Mouse (Mus musculus): ENCODE data around the gene Gabrb3.
A peak's percentile ranks its signal among the peaks of the same experiment; 100 is the strongest.

The Gabrb3 gene

GRCm38 (mm10) chr7:57532676-57533075 is 113.2 kb downstream of the Gabrb3 start:
- no peak for DNase-seq

DNA sequence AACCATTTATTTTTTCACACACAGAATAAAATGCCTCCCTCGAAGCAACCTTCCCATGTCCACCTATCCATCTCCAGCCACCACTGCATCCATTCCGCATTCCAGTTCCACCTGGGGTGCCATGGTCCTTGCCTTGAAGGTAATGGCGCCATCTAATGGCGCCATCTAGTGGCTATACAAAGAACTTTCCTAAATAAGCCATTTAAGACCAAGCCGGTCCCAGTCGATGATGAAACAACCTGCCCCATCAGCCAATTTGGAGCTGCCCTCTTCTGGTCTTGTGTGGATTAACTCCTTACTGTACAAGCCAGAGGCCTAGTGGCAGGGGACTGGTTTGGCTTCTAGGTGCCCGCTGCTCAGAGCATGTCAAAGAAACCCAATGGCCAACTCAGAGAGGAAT is 119.1 kb downstream of the Gabrb3 start:
- DNase-seq, result no peak

- no peak for DNase-seq
Measured at GRCm38 (mm10) chr7:57560732-57561436, 141.4 kb downstream of the Gabrb3 start.

DNA sequence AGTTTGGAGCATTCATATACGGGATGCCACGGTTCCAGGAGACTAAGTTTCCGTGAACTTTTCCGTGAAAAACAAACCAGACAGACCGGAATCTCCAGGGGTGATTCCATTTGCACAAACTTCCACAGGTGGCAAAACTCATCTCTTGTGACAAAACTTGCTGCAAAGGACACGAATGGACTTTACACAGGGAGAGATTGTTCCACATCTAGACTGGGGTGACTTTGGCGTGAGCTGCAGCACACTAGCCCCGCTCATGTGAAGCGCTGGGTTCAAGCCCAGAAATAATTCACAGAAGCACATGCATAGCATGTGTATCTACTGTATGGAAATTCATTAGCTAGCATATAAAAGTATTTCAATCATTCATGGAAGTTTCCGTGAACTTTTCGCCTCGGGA is 144.9 kb downstream of the Gabrb3 start:
- no peak for DNase-seq

- peak; percentile 84 for DNase-seq
Measured at GRCm38 (mm10) chr7:57590451-57591248, 171.2 kb downstream of the Gabrb3 start.

- DNase-seq, result no peak
Measured at GRCm38 (mm10) chr7:57591249-57591577, 171.7 kb downstream of the Gabrb3 start.

DNA sequence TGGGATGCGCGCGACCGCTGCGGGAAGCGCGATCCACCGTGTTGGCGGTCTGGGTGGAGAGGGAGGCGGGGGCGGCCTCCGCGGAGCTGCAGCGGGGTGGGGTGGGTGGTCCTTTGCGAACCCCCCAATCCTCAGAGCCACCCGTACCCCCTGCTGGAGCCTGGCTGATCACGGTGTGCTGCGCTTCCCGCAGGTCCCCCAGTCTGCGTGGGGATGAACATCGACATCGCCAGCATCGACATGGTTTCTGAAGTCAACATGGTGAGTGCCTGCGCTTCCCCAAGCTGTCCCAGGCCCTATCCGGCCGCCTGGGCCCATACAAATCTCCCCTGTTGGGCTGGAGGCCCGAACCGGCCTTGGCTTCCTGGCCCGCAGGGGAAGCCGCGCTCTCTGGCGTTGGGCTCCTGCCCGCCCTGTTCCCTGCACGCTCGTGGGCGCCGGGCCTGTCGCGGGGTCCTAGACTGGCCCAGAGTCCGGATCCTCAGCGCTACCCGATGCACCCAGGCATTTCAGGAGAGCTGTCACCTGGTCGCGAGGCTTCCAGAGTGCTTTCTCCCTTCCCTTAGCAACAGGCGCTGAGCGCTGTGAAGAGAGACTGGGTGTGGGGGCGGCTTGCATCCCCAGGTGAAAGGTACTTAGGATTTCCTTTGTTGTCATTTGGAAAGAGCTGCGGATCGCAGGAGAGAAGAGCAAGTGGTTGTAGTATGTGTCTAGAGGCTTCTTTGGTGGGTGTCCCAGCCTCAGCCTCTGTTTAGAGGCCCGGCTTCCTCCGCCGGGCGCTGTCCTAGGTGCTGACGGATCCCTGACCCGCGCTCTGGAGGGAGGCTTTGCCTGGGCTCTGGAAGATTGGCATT is 172.3 kb downstream of the Gabrb3 start:
- DNase-seq, result peak; percentile 40

GRCm38 (mm10) chr7:57597341-57597740 is 177.8 kb downstream of the Gabrb3 start:
- no peak for DNase-seq

- DNase-seq, result no peak
Measured at GRCm38 (mm10) chr7:57618697-57619096, 199.2 kb downstream of the Gabrb3 start.

DNA sequence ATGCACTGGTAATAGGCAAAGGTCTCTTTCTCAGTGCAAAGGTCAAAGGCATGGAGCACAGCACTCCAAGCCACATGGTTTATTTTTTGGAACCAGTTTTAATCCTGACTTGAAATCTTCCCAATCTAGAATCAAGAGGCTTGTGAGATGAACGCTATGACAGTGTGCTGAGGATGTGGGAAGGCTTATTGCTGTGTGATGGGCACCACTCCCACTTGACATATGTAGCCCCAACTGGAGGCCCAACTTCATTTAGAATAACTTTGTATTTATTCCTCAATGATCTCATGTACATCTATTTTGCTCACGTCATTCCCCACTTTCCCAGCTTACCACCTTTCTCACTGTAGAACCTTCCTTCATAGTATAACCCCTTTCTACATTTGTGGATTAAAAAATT is 200.5 kb downstream of the Gabrb3 start:
- no peak for DNase-seq

- DNase-seq, result no peak
Measured at GRCm38 (mm10) chr7:57623718-57624117, 204.2 kb downstream of the Gabrb3 start.

DNA sequence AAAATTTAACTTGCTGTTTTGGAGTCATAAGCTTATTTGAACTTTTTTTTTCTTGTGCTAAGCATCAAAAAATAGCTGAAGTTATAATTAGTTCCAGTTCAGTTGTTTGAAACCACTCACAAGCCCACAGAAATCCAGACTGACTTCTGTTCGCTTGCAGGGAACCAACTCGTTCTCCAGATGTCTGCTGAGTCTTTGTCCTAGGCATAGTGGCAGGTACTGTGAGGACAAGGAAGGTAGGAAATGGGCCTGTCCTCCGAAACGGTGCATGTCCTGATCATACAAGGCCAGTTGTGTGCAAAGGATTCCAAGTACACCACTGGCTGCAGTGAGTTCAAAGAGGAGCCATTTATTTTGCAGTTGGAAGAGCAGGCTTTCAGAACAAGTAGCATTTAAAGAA is 215.5 kb downstream of the Gabrb3 start:
- no peak for DNase-seq

DNA sequence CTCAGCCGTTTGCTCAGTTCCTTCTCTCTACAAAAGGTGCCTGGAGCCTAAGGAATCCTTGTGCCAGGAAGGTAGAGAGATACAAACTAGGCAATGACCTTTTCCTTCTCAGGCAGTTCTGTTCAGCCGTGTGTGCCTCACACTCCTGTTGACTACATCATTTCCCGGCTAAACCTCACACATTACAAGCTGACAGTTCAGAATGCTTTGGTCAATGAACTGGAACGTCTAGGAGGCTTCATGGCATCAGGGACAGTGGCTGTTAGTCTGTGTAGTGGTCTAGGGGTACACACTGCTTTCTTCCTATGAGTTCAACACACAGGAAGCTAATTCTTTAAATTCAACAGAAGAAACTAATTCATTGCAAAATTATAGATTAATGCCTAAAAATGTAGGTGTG is 216.2 kb downstream of the Gabrb3 start:
- DNase-seq, result no peak

DNA sequence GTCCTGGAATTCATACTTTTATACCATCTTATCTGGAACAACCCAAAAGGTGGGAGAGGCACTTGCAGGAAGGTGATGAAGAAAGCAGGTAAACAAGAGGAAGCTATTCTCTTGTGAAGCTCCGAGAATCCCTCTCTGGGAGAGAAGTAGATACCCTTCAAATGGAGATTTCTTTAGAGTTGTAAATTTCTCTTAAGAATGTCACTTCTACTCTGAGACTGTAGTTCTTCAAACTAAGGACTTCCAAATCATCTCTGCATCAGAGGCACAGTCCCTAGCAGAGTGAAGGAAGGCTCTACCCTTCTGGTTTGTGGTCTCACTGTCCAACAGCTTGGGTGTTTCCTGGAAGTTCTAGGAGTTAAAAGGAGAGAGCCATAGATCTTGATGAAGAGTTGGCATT is 221.3 kb downstream of the Gabrb3 start:
- no peak for DNase-seq

DNA sequence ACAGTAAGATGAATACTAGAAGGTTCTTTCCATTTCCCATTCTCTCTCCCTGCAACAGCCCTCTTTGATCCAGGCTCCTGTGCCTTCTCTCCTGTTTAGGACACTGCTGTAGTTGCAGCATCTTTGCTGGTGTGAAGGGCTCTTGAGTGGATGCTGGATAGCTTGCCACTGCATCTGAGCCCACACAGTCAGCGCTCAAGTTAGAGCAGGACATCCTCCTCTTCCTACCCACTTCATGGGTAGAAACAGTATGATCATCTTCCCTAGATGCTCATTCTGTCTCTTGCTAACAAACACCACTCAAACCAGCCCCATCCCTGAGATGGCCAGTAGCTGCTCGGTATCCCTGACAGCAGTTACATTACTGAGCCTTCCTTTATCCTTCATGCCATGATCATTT is 227.9 kb downstream of the Gabrb3 start:
- DNase-seq, result no peak

- peak; percentile 14 for DNase-seq
Measured at GRCm38 (mm10) chr7:57648136-57648755, 228.8 kb downstream of the Gabrb3 start.

- no peak for DNase-seq
Measured at GRCm38 (mm10) chr7:57677352-57677751, 257.9 kb downstream of the Gabrb3 start.

GRCm38 (mm10) chr7:57689836-57690235 is 270.3 kb downstream of the Gabrb3 start:
- DNase-seq, result no peak

- DNase-seq, result no peak
Measured at GRCm38 (mm10) chr7:57700370-57700769, 280.9 kb downstream of the Gabrb3 start.

DNA sequence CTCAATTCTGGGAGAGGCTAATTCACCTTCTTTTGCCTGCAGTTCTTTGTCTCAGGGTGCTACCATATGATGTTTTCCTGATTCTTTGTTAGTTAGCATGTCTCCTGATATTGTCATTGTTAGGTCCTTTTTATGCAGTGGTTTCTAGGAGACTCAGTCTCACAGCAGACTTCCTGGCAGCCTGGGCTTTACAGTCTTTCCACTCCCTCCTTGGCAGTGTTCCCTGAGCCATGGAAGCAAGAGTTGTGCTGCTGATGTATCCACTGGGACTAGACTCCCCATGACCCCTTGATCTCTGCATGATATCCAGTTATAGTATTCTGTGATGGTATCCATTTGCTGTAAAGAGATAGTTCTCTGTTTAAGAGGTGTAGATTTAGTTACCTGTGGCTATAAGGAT is 281.6 kb downstream of the Gabrb3 start:
- peak; percentile 28 for DNase-seq

- no peak for DNase-seq
Measured at GRCm38 (mm10) chr7:57703580-57703979, 284.1 kb downstream of the Gabrb3 start.

DNA sequence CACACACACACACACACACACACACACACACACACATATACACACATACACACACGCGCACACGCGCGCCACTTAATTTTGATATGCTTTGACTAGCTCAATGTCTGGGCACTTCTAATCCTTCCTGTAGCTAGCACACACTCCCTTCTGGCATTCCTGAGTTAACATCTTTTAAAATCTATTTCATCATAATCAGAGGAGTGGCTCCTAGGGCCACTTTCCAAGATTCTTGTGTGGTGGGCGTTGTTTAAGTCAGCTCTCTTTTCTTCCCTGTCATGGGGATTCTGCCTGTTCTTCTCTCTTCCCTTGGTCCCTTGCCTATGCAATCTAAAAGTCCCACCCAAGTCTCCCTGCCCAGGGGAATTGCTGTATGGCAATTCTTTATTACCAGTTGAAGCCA is 286.6 kb downstream of the Gabrb3 start:
- no peak for DNase-seq
